Mouse (Mus musculus) megakaryocyte, embryonic 14.5 days (primary cell): ENCODE data around the gene Gpr88.
"Not testable (repeated sequence)": the region's sequence is repeated elsewhere in the genome, so short reads cannot be mapped to it uniquely, and the experiment has no call there.

Experiments used
- FLI1 ChIP-seq: IDR thresholded peaks from 2 replicates; pipeline ENCODE4 v1.6.1; 2012; ENCODE audit warnings: low read length, inconsistent platforms, mixed read lengths
- GATA1 ChIP-seq: IDR thresholded peaks from 3 replicates; pipeline ENCODE4 v1.6.1; 2012; ENCODE audit warnings: mixed read lengths, low read length, inconsistent platforms, borderline replicate concordance

GRCm38 (mm10) chr3:116217398-116217797 lies 35.9 kb downstream of the Gpr88 start:
- TF ChIP-seq GATA1, FLI1: not testable (repeated sequence)
